Mouse (Mus musculus): Measurements from ENCODE around the gene Tigit. TPM values are rescaled to one million over a fixed set of nuclear protein-coding genes. Genes with fewer than 3 reads are reported as not detected.

The Tigit gene
- polyA plus RNA-seq, 1 experiment from 2014 or later: not detected

- Histone ChIP-seq H3K4me3 (no peak overlapping the region), H3K4me2 (no peak overlapping the region)
- no peak for ATAC-seq (replicated peaks)
Measured at GRCm38 (mm10) chr16:43607086-43607485, 56.9 kb downstream of the Tigit start.

GRCm38 (mm10) chr16:43604399-43605013, 59.4 kb downstream of the Tigit start:
- peaks cover 7% of the 10 kb centered on the region; the same call in 1 of the 2 replicates for H3K36me3 ChIP-seq (replicated peaks)
- no peaks in the 10 kb centered on the region for H3K9me3 ChIP-seq
- 11% methylated on average over 4 of the region's 4 CpGs for WGBS
- no peak for ATAC-seq (replicated peaks)
- peak overlapping the region; percentile 47; the same call in 1 of the 2 replicates for H3K27ac ChIP-seq
- no peaks in the 10 kb centered on the region for H3K27me3 ChIP-seq (replicated peaks)
- H3K9ac ChIP-seq: no peak overlapping the region
- peaks cover 9% of the 10 kb centered on the region for H3K4me1 ChIP-seq
- no peak overlapping the region for H3K4me2 ChIP-seq
- H3K4me3 ChIP-seq: no peak overlapping the region

More at GRCm38 (mm10) chr16:43607086-43607485, 56.9 kb downstream of the Tigit start:
- no peaks in the 10 kb centered on the region for H3K27me3 ChIP-seq (replicated peaks)
- H3K36me3 ChIP-seq (replicated peaks): peaks cover 22% of the 10 kb centered on the region
- H3K9ac ChIP-seq: no peak overlapping the region
- no peaks in the 10 kb centered on the region for H3K9me3 ChIP-seq
- peaks cover 9% of the 10 kb centered on the region for H3K4me1 ChIP-seq
- no peak overlapping the region for H3K27ac ChIP-seq

- Histone ChIP-seq H3K27me3 (replicated peaks) (no peaks in the 10 kb centered on the region), H3K36me3 (replicated peaks) (peaks cover 6% of the 10 kb centered on the region; the same call in 1 of the 2 replicates), H3K27ac (peak overlapping the region; percentile 47; the same call in 1 of the 2 replicates), H3K9me3 (no peaks in the 10 kb centered on the region), H3K4me3 (no peak overlapping the region), H3K4me2 (peak overlapping the region; percentile 1; the same call in 1 of the 2 replicates), H3K4me1 (peaks cover 9% of the 10 kb centered on the region), H3K9ac (no peak overlapping the region)
- peak; percentile 73 for ATAC-seq (replicated peaks)
- 7% methylated on average over 9 of the region's 9 CpGs for WGBS
Measured at GRCm38 (mm10) chr16:43603591-43604141, 60.3 kb downstream of the Tigit start.

- no peak overlapping the region for H3K4me3 ChIP-seq
- no peak overlapping the region for H3K27ac ChIP-seq
- no peak overlapping the region for H3K4me2 ChIP-seq
- H3K36me3 ChIP-seq (replicated peaks): peaks cover 3% of the 10 kb centered on the region; the same call in 1 of the 2 replicates
- peaks cover 9% of the 10 kb centered on the region for H3K4me1 ChIP-seq
- H3K27me3 ChIP-seq (replicated peaks): no peaks in the 10 kb centered on the region
- no peak overlapping the region for H3K9ac ChIP-seq
- H3K9me3 ChIP-seq: no peaks in the 10 kb centered on the region
- ATAC-seq (replicated peaks): no peak
- WGBS: 78% methylated on average over 4 of the region's 4 CpGs
Measured at GRCm38 (mm10) chr16:43602573-43602972, 61.4 kb downstream of the Tigit start.

- no peak for ATAC-seq (replicated peaks)
- Histone ChIP-seq H3K9ac (no peak overlapping the region), H3K27me3 (replicated peaks) (no peaks in the 10 kb centered on the region), H3K4me3 (no peak overlapping the region), H3K27ac (no peak overlapping the region), H3K9me3 (no peaks in the 10 kb centered on the region), H3K36me3 (replicated peaks) (no peaks in the 10 kb centered on the region), H3K4me2 (no peak overlapping the region), H3K4me1 (peaks cover 9% of the 10 kb centered on the region)
- 78% methylated on average over 2 of the region's 2 CpGs for WGBS
Measured at GRCm38 (mm10) chr16:43599707-43600106, 64.2 kb downstream of the Tigit start.

MicroRNA genes within 50 kb of the gene (microRNA counts, 519-probe panel; counts per million panel counts)
- not detected for microRNA mmu-miR-568

Small RNAs within 50 kb of the gene (microRNA-seq; reads per million reads assigned to microRNA genes)
- not detected for gene Mir568

Other genes with a start within 250 kb of the Tigit start
- gene Drd3, start 89.9 kb upstream of the Tigit start, polyA plus RNA-seq (2015; fragmentation: Nextera tagmentation; extraction: Ambion mirVana): not detected in 2 replicates
- 7.7 and 8.0 TPM in 2 replicates for gene Ccdc191, start 225.7 kb upstream of the Tigit start, polyA plus RNA-seq (2015; fragmentation: Nextera tagmentation; extraction: Ambion mirVana)